Mouse (Mus musculus): ENCODE measurements around the gene R3hdm2.

DNA sequence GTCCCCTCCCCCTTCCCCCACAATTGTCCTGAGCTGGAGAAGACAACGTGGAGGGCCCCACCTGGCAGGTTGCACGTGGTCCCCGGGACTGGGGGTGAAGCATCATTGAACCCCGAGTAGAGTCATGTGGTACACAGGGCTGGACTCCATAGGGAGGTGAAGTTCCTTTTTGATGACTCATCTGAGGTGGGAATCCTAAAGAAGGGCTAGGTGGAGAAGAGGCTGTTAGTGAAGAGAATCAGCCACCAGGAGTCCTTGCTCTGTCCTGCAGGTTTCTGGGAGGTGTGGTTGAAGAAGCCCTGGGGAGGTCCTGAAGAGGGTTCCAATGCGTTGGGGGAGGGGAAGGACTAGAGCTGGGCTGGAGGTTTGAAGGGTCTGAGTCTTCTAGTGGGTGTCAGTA, 43.2 kb upstream of the R3hdm2 start:
- TF ChIP-seq POLR2A (IDR thresholded peaks at IDR 0.05; ENCODE audit: insufficient read depth, low read length): no peak
- TF ChIP-seq CTCF (IDR thresholded peaks at IDR 0.05; ENCODE audit: low read depth, low read length): no peak
- peak; percentile 74 for TF ChIP-seq EP300 (IDR thresholded peaks at IDR 0.05; ENCODE audit: insufficient read depth, low read depth, low read length)
